Mouse (Mus musculus) embryonic facial prominence, embryonic 13.5 days (tissue): ENCODE measurements around the gene Srsf9. TPM values are rescaled to one million over a fixed set of nuclear protein-coding genes. Genes with fewer than 3 reads are reported as not detected.
A peak's percentile ranks its signal among the peaks of the same experiment; 100 is the strongest.

Experiments
- ATAC-seq: fragments of 200-750 bp; cut with Nextera tagmentation; 2 replicates; pipeline ENCODE4 v1.8.0; 2017; ENCODE audit warnings: low read depth; ENCODE audit not compliant: insufficient number of reproducible peaks, insufficient read depth, low FRiP score, low TSS enrichment
- H3K27ac ChIP-seq: fragments of 300-500 bp; sonication (generic); 2 replicates; pipeline ENCODE4 v1.5.1; 2015; ENCODE audit warnings: moderate library complexity, mild to moderate bottlenecking, inconsistent platforms
- H3K27me3 ChIP-seq: fragments of 300-500 bp; sonication (generic); 2 replicates; pipeline ENCODE4 v1.6.1; 2015; ENCODE audit warnings: mild to moderate bottlenecking, inconsistent platforms
- H3K36me3 ChIP-seq: fragments of 300-500 bp; sonication (generic); 2 replicates; pipeline ENCODE4 v1.6.1; 2015; ENCODE audit warnings: mild to moderate bottlenecking, inconsistent platforms
- H3K4me1 ChIP-seq: fragments of 300-500 bp; sonication (generic); 2 replicates; pipeline ENCODE4 v1.6.1; 2015; ENCODE audit warnings: inconsistent platforms
- H3K4me2 ChIP-seq: fragments of 300-500 bp; sonication (generic); 2 replicates; pipeline ENCODE4 v1.6.1; 2015; ENCODE audit warnings: moderate library complexity, mild to moderate bottlenecking, inconsistent platforms
- H3K4me3 ChIP-seq: fragments of 300-500 bp; sonication (generic); 2 replicates; pipeline ENCODE4 v1.5.1; 2015; ENCODE audit warnings: mild to moderate bottlenecking, inconsistent platforms
- H3K9ac ChIP-seq: fragments of 300-500 bp; sonication (generic); 2 replicates; pipeline ENCODE4 v1.6.1; 2015; ENCODE audit warnings: mild to moderate bottlenecking, inconsistent platforms
- H3K9me3 ChIP-seq: fragments of 300-500 bp; sonication (generic); 2 replicates; pipeline ENCODE4 v1.6.1; 2016; ENCODE audit warnings: inconsistent platforms
- WGBS: fragments of 180-500 bp; shearing (Covaris S2); methylation state at CpG from one replicate; pipeline ENCODE4 v1.1.7; 2015; ENCODE audit warnings: mixed read lengths; 5-methylcytosine and 5-hydroxymethylcytosine counted together
- polyA plus RNA-seq: library from polyadenylated mRNA; unstranded; fragments of >200 nt; fragmentation: Nextera tagmentation; extraction: Ambion mirVana; gene quantifications from 2 replicates; pipeline ENCODE4 v1.2.1, GENCODE M21; 2015

The Srsf9 gene
- polyA plus RNA-seq, 1 experiment from 2014 or later, result 343 TPM

DNA sequence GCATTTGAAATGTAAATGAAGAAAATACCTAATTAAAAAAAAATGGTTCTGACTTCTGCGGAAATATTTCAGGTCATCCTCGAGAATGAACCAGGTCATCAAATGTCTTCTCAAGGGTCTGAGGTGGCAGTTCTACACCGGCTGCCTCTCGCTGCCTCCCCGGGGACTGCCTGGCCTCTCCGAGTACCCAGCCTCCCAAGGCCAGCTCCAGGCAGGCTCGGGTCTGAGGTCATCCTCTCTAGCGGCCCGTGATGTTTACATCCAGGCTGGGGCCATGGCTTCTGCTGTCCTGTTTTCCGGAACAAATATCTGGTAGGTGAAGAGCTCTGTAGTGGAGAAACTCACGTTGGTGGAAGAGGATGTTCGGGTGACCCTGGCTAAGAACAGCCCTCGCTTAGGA, 28.1 kb downstream of the Srsf9 start:
- Histone ChIP-seq H3K9ac (no peak overlapping the region), H3K4me1 (no peaks in the 10 kb centered on the region), H3K27me3 (no peaks in the 10 kb centered on the region), H3K4me2 (no peak overlapping the region), H3K27ac (no peak overlapping the region), H3K36me3 (no peaks in the 10 kb centered on the region), H3K4me3 (no peak overlapping the region), H3K9me3 (no peaks in the 10 kb centered on the region)
- 61% methylated on average over 13 of the region's 13 CpGs for WGBS
- no peak for ATAC-seq

DNA sequence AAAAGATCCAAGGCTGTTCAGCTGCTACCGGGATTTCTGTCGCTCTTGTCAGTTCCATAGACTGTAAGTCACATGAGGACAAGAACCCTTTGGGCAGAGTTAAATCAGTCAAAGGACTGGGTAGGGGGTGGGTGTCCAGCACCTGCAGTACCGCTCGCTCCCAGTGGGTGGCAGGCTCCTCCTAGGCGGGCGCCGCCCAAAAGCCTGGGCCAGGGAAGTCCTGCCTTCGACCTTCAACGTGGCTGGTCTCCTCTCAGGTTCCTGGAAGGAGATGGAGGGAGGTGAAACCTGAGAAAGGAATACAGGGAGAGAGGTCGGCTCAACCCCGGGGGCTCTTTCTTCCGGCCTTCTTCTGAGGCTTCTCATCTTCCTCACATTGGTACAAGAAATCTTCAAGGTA, 31.9 kb downstream of the Srsf9 start:
- WGBS, result 3% methylated on average over 12 of the region's 12 CpGs
- no peaks in the 10 kb centered on the region for H3K36me3 ChIP-seq
- no peak for ATAC-seq
- H3K4me2 ChIP-seq, result peak overlapping the region; percentile 19; the same call in 1 of the 2 replicates
- H3K27ac ChIP-seq, result no peak overlapping the region
- no peaks in the 10 kb centered on the region for H3K9me3 ChIP-seq
- H3K9ac ChIP-seq, result no peak overlapping the region
- no peak overlapping the region for H3K4me3 ChIP-seq
- no peaks in the 10 kb centered on the region for H3K27me3 ChIP-seq
- H3K4me1 ChIP-seq, result no peaks in the 10 kb centered on the region

DNA sequence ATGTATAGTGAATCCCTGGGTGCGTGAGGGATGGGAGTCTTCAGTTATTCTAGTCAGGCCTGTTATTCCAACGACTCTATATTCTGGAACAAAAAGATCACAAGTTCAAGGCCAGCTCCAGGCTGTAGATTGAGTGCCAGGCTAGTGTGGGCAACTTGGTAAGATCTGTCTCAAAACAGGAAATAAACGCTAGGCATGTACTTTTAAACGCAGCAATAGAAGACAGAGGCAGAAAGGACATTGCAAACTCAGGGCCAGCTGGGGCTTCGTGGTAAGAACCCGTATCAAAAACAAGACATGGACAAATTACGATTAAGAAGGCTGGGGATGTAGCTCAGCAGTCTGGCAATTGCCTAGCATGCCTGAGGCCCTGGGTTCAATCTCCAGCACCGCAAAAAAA, 32.5 kb downstream of the Srsf9 start:
- no peak for ATAC-seq
- no peak overlapping the region for H3K9ac ChIP-seq
- H3K27ac ChIP-seq, result no peak overlapping the region
- H3K27me3 ChIP-seq, result no peaks in the 10 kb centered on the region
- H3K36me3 ChIP-seq, result no peaks in the 10 kb centered on the region
- H3K9me3 ChIP-seq, result no peaks in the 10 kb centered on the region
- no peak overlapping the region for H3K4me3 ChIP-seq
- no peaks in the 10 kb centered on the region for H3K4me1 ChIP-seq
- no peak overlapping the region for H3K4me2 ChIP-seq
- WGBS, result 85% methylated on average over 8 of the region's 8 CpGs

DNA sequence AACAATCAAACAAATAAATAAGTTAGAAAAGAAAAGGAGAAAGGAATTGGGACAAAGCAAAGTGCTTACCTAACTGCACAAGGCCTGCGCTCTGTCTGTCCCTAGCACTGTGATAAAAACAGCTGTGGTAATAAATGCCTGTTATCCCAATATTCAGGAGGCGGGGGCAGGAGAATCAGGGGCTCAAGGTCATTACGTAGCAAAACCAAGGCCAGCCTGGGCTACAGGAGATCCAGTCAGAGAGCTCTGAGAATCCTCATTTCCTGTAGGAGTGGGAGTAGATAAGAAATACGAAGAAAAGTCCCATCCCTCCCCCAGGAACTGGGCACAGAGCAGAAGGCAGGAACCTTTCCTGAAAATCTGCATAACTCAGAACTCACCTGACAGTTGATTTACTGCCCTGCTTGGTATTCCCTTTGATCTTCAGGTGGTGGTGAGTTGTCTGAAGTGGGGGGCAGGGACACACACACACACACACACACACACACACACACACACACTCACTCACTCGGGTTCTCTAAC, 32.9 kb downstream of the Srsf9 start:
- no peaks in the 10 kb centered on the region for H3K9me3 ChIP-seq
- no peak for ATAC-seq
- H3K9ac ChIP-seq, result no peak overlapping the region
- H3K4me2 ChIP-seq, result no peak overlapping the region
- H3K27me3 ChIP-seq, result no peaks in the 10 kb centered on the region
- WGBS, result 69% methylated on average over 5 of the region's 5 CpGs
- H3K4me3 ChIP-seq, result no peak overlapping the region
- H3K27ac ChIP-seq, result no peak overlapping the region
- no peaks in the 10 kb centered on the region for H3K4me1 ChIP-seq
- no peaks in the 10 kb centered on the region for H3K36me3 ChIP-seq

DNA sequence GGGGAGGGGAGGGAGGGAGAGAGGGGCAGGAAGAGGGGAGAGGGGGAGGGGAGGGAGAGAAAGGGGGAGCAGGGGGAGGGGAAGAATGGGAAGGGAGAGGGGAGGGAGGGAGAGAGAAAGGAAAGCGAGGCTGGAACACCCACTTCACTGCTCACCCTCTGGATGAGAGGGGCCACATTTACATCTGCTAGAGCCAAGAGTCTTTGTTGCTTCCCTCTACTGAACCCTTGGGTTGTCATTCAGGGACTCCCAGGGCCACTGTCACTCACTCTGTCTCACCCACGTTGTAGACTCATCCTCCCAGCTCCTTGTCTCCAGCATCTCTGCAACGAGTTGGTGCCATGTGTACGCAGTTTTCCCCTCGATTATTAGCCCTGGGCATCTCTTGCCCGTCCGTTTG, 35.2 kb downstream of the Srsf9 start:
- Histone ChIP-seq H3K4me3 (no peak overlapping the region), H3K36me3 (no peaks in the 10 kb centered on the region), H3K9me3 (no peaks in the 10 kb centered on the region), H3K9ac (no peak overlapping the region), H3K4me1 (no peaks in the 10 kb centered on the region), H3K4me2 (no peak overlapping the region), H3K27me3 (no peaks in the 10 kb centered on the region), H3K27ac (no peak overlapping the region)
- WGBS, result 34% methylated on average over 7 of the region's 7 CpGs
- no peak for ATAC-seq

DNA sequence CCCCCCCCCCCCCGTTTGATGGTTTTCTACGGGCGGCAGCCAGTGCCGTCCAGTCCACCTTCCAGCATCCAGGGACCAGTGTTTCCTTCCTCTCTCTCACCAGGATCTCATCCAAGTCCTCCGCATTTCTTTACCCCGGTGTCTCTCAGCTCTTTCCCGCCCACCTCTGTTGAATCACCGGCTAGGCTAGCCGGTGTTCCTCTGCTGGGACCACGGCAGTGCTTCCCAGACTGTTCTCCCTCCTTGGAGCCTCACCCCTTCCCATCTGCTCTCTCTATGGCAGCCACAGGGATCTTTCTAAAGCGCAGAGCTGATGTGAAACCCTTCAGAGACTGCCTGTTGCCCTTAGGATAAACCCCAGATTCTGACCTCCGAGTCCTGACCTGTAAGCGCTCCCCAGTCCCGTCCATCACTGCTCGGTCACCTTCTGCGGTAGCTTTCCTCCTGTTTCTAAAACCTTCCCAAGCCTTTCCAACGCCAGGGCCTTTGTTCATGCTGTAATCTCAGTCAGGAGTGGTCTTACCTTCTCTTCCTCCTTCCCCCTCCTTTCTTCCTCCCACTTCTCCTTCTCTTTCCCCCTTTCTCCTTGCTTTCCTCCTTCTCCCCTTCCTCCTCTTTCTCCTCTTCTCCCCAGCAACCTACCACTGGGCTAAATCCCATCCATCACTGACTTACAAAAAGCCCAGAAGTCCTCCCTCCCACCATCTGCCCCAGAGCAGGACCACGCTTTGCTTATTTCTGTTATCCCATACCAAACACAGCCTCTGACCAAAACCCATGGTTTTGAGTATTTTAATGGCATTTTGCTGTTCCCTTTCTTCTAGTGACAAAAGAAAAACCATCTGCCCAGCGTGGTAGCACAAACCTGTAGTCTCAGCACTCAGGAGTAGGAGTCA, 36.1 kb downstream of the Srsf9 start:
- ATAC-seq, result no peak
- no peaks in the 10 kb centered on the region for H3K36me3 ChIP-seq
- WGBS, result 23% methylated on average over 19 of the region's 19 CpGs
- H3K4me2 ChIP-seq, result no peak overlapping the region
- H3K27me3 ChIP-seq, result no peaks in the 10 kb centered on the region
- no peak overlapping the region for H3K9ac ChIP-seq
- H3K27ac ChIP-seq, result no peak overlapping the region
- no peaks in the 10 kb centered on the region for H3K9me3 ChIP-seq
- H3K4me3 ChIP-seq, result no peak overlapping the region
- H3K4me1 ChIP-seq, result no peaks in the 10 kb centered on the region

DNA sequence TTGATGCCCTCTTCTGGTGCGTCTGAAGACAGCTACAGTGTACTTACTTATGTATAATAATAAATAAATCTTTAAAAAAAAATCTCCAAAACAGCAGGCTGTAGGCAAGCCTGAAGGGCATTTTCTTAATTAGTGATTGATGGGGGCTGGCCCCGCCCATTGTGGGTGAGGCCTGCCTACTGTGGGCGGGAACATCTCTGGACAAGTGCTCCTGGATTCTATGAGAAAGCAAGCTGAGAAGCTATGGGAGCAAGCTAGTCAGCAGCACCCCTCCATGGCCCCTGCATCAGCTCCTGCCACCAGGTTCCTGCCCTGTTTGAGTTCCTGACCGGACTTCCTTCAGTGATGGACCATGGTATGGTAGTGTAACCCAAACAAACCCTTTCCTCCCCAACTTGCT, 37.8 kb downstream of the Srsf9 start:
- no peaks in the 10 kb centered on the region for H3K4me1 ChIP-seq
- H3K36me3 ChIP-seq, result no peaks in the 10 kb centered on the region
- no peak overlapping the region for H3K27ac ChIP-seq
- H3K4me2 ChIP-seq, result no peak overlapping the region
- H3K9ac ChIP-seq, result no peak overlapping the region
- WGBS, result 89% methylated on average over 4 of the region's 4 CpGs
- no peak overlapping the region for H3K4me3 ChIP-seq
- H3K27me3 ChIP-seq, result no peaks in the 10 kb centered on the region
- no peak for ATAC-seq
- no peaks in the 10 kb centered on the region for H3K9me3 ChIP-seq

DNA sequence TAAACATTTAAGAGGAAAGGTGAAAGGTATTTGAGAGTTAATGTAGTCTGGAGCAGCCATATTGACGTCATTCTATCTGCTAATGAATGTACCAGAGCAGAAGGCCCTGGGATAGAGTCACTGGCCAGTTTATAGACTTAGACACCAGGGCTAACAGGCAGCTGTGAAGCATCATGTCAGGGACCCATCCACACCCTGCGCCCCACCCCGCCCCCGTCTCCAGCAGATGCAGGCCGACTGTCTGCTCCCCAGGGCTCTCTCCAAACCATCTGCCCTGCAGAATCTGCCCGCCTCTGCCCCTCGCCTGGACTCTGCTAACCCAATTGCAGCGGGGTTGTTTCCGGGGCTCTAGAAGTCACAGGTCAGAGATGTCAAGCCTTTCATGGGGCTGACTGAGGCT, 44.8 kb downstream of the Srsf9 start:
- WGBS, result 55% methylated on average over 9 of the region's 9 CpGs
- Histone ChIP-seq H3K9ac (no peak overlapping the region), H3K36me3 (no peaks in the 10 kb centered on the region), H3K27ac (no peak overlapping the region), H3K27me3 (no peaks in the 10 kb centered on the region), H3K4me3 (no peak overlapping the region), H3K4me1 (peaks cover 4% of the 10 kb centered on the region; the same call in 1 of the 2 replicates), H3K9me3 (no peaks in the 10 kb centered on the region), H3K4me2 (no peak overlapping the region)
- no peak for ATAC-seq

DNA sequence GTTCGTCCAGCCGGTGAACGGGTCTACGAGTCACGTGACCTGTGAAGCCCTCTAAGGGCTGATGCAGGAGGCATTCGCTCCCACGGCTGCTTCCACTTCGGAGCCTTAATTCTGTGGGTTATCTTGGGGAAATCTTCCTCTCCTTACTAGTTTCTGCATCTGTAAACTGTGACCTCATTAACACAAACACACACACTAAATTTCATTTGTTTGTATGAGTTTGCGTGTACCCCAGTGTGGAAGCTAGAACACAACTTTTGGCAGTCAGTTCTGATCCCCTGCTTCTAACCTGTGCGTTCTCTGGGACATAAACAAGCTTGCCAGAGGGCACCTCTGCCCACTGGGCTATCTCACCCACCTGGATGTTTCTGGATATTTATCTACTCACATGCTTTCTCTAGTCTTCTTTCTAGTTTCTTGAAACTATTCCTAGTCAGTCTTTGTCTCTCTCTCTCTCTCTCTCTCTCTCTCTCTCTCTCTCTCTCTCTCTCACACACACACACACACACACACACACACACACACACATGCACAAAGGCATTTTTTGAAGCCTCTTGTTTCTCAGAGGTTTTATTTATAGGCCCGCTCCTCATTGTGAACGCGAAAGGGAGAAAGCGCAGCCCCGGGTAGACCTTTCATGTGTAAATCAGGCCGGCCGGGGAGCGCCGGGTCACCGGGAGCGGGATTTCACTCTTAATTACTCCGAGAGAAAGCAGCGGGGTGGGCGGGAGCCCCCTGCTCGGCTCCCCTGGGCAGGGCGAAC, 46.6 kb downstream of the Srsf9 start:
- H3K27ac ChIP-seq, result no peak overlapping the region
- no peak for ATAC-seq
- H3K4me3 ChIP-seq, result peak overlapping the region; percentile 39
- H3K9ac ChIP-seq, result peak overlapping the region; percentile 70
- no peaks in the 10 kb centered on the region for H3K36me3 ChIP-seq
- H3K4me2 ChIP-seq, result peak overlapping the region; percentile 69
- no peaks in the 10 kb centered on the region for H3K9me3 ChIP-seq
- H3K27me3 ChIP-seq, result no peaks in the 10 kb centered on the region
- WGBS, result 23% methylated on average over 26 of the region's 26 CpGs
- peaks cover 4% of the 10 kb centered on the region; the same call in 1 of the 2 replicates for H3K4me1 ChIP-seq

DNA sequence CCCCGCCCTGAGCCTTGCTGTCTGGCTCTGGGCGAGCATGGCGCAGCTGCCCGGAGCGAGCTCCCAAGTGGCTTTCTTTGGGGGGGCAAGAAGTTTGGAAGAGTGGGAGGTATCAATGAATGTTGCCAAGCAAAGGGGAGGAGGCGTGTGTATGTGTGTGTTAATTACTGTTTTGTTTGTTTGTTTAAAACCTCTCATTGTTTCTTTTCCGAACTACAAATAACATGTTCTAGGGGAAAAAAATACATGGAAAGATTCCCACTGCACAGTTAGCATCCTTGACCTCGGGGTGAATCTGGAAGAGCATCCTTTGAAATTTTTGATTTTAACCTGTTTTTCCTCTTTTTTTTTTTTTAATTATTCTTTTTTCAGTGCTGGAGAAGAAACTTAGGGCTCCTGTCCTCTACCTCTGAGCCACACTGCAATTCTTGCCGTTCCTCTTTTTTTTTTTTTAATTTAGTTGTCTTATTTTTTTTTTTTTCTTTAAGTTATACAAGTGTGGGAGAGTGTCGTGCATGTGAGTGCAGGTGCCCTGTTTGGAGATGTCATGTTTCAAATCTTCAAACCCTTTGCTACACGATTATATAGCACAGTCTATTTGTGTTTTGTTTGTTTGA, 47.3 kb downstream of the Srsf9 start:
- Histone ChIP-seq H3K9ac (peak overlapping the region; percentile 70), H3K4me2 (peak overlapping the region; percentile 69), H3K27me3 (no peaks in the 10 kb centered on the region), H3K4me3 (peak overlapping the region; percentile 39), H3K36me3 (no peaks in the 10 kb centered on the region), H3K9me3 (no peaks in the 10 kb centered on the region), H3K27ac (no peak overlapping the region), H3K4me1 (peaks cover 4% of the 10 kb centered on the region; the same call in 1 of the 2 replicates)
- 17% methylated on average over 11 of the region's 11 CpGs for WGBS
- no peak for ATAC-seq

DNA sequence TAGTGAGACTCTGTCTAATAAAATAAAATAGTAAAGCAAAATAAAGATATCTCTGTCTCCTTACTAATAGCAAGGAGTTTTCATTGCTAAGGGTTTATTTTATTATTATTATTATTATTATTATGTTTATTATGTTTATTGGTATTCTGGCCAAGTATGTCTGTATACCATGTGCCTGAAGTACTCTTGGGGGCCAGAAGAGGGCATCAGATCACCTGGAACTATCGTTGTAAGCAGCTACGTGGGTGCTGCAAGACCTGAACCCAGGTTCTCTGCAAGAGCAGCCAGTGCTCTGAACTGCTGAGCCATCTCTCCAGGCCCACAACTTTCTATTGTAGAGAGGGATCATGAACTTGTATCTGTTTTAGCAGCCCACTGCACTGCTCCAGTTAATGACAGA, 48.5 kb downstream of the Srsf9 start:
- H3K4me2 ChIP-seq, result no peak overlapping the region
- no peak overlapping the region for H3K27ac ChIP-seq
- H3K9ac ChIP-seq, result no peak overlapping the region
- no peaks in the 10 kb centered on the region for H3K9me3 ChIP-seq
- no peak overlapping the region for H3K4me3 ChIP-seq
- H3K4me1 ChIP-seq, result peaks cover 4% of the 10 kb centered on the region; the same call in 1 of the 2 replicates
- no peak for ATAC-seq
- WGBS, result 81% methylated on average over 2 of the region's 2 CpGs
- H3K36me3 ChIP-seq, result no peaks in the 10 kb centered on the region
- no peaks in the 10 kb centered on the region for H3K27me3 ChIP-seq
